Mouse (Mus musculus): Measurements from ENCODE around the gene Megf11. TPM values are rescaled to one million over a fixed set of nuclear protein-coding genes. Genes with fewer than 3 reads are reported as not detected.

The Megf11 gene
- polyA plus RNA-seq, 1 experiment from 2014 or later = 0.97 TPM

DNA sequence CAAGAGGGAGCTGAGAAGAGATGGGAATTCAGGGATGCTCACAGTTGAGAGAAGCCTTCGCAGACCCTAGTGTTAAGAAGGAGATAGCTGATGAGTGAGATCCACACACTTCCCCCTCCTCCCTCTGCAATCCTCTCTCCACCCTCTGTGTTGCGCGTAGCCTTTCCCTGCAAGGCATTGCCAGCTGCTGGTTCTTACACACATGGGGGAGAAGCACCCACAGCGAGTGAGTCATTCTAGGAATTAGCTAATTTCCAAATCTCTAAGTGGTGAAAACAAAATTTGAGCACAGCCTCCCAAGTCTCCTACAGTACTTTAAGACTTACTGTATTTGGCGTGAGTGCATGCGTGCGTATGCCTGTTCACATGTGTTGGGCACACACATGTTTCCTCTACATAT is 142.6 kb downstream of the Megf11 start:
- WGBS = 93% methylated on average over 7 of the region's 7 CpGs
- Histone ChIP-seq H3K27me3 (peaks cover 3% of the 10 kb centered on the region; the same call in 1 of the 2 replicates), H3K36me3 (no peaks in the 10 kb centered on the region), H3K9ac (replicated peaks) (no peak overlapping the region), H3K9me3 (no peaks in the 10 kb centered on the region), H3K4me2 (no peak overlapping the region), H3K4me3 (replicated peaks) (no peak overlapping the region), H3K4me1 (replicated peaks) (peaks cover 19% of the 10 kb centered on the region), H3K27ac (no peak overlapping the region)
- ATAC-seq (ENCODE audit: insufficient number of reproducible peaks, insufficient read depth, low FRiP score, low TSS enrichment, low read depth) = no peak

DNA sequence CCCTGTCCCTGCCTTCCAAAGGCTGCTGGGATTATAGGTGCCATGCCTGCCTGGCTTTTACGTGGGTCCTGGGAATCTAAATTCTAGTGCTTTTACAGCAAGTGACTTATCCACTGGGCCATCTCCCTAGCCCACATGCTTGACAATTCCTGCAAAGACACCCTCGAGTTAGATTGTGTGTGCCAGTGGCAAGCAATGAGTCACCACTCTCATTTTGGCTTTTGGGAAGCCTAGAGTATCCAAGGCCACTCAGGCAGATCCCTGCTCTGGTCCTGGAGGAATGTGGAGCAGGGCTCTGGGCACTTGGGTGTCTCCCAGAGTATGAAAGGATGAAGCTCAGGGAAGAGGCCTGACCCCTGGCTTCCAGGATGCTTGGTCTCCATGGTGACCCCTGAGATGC is 143.2 kb downstream of the Megf11 start:
- no peak for ATAC-seq (ENCODE audit: insufficient number of reproducible peaks, insufficient read depth, low FRiP score, low TSS enrichment, low read depth)
- Histone ChIP-seq H3K4me2 (no peak overlapping the region), H3K9me3 (no peaks in the 10 kb centered on the region), H3K27me3 (peaks cover 3% of the 10 kb centered on the region; the same call in 1 of the 2 replicates), H3K9ac (replicated peaks) (no peak overlapping the region), H3K4me1 (replicated peaks) (peaks cover 18% of the 10 kb centered on the region), H3K36me3 (no peaks in the 10 kb centered on the region), H3K27ac (no peak overlapping the region), H3K4me3 (replicated peaks) (no peak overlapping the region)
- WGBS = 60% methylated on average over 2 of the region's 2 CpGs

DNA sequence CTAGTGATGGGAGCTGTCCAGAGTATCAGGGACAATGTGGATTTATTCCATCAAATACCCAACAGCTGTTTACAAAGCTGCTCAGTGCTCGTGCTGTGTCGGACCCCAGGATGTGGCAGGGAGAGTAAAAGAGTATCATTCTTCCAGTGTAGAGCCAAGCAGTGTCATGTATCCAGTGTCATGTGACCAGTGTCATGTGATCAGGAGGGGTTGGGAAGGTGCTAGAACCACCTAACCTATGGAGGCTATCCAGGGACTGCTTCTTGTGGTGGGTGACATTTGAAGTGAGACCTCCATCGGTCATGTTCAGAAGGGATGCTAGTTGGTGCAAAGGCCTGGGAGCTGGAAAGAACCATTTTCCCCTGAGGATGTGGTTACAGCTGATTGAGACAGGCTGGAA is 146.5 kb downstream of the Megf11 start:
- Histone ChIP-seq H3K4me1 (replicated peaks) (peaks cover 14% of the 10 kb centered on the region), H3K9me3 (no peaks in the 10 kb centered on the region), H3K4me2 (no peak overlapping the region), H3K4me3 (replicated peaks) (no peak overlapping the region), H3K36me3 (no peaks in the 10 kb centered on the region), H3K9ac (replicated peaks) (no peak overlapping the region), H3K27ac (no peak overlapping the region), H3K27me3 (peaks cover 7% of the 10 kb centered on the region; the same call in 1 of the 2 replicates)
- ATAC-seq (ENCODE audit: insufficient number of reproducible peaks, insufficient read depth, low FRiP score, low TSS enrichment, low read depth) = no peak
- 84% methylated on average over 3 of the region's 3 CpGs for WGBS

DNA sequence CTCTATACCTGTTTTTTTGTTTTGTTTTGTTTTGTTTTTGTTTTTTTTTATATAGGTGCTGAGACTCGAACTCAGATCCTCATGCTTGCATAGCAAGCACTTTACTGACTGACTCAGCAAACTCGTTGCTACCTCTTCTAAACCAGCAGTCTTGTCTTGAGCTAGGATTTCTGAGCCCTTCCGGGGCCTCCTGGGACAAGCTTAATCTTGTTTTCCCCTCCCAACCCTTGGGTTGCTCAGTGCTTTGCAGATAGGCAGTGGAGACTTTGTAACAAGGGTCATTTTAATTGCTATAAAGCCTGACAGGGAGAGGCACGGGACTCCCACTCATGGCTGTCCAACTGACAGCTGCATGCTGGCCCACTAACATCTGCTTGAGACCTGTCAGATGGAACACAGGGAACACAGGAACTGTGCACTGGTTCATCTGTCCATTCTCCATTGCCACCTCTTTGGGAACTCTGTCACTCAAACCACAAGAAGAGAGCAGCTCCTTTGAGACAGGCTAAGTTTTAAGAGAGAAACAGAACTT is 147.4 kb downstream of the Megf11 start:
- Histone ChIP-seq H3K36me3 (no peaks in the 10 kb centered on the region), H3K27me3 (peaks cover 7% of the 10 kb centered on the region; the same call in 1 of the 2 replicates)
- no peak for ATAC-seq (ENCODE audit: insufficient number of reproducible peaks, insufficient read depth, low FRiP score, low TSS enrichment, low read depth)

DNA sequence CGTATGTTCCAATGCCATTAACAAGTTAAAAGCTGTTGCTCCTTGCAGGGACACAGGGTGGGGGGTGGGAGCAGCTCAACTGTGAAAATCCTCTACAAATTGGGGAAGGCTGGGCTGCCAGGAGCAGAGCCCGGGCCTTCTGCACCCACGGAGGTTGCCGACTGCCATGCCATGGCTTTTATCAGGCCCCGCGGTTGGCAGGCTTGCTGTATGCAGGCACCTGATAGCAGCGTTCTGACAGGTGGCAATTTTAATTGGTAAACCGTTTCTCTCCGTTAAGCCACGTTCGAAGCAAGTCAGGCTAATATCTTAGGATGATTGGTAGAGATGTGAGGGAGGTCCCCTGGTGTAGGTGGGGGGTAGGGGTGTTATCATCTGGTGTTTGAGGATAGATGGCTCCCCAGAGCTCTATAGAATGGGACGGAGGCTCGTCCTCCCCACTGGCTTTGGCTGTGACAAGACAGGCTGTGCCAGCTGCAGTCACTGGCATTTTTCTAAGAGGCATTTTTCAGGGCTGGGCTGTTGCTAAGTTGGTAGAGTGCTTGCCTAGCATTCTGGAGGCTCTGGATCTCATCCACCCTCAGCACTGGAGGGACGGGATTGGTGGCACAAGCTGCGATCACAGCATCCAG is 148.2 kb downstream of the Megf11 start:
- H3K4me1 ChIP-seq (replicated peaks) = peaks cover 13% of the 10 kb centered on the region
- ATAC-seq (ENCODE audit: insufficient number of reproducible peaks, insufficient read depth, low FRiP score, low TSS enrichment, low read depth) = no peak
- H3K27me3 ChIP-seq = peaks cover 7% of the 10 kb centered on the region; the same call in 1 of the 2 replicates
- H3K4me2 ChIP-seq = no peak overlapping the region
- H3K36me3 ChIP-seq = no peaks in the 10 kb centered on the region
- H3K4me3 ChIP-seq (replicated peaks) = no peak overlapping the region
- WGBS = 32% methylated on average over 15 of the region's 15 CpGs
- H3K27ac ChIP-seq = no peak overlapping the region
- H3K9me3 ChIP-seq = no peaks in the 10 kb centered on the region
- H3K9ac ChIP-seq (replicated peaks) = no peak overlapping the region

More for the DNA sequence above, 147.4 kb downstream of the Megf11 start:
- Histone ChIP-seq H3K4me2 (no peak overlapping the region), H3K9ac (replicated peaks) (no peak overlapping the region), H3K4me1 (replicated peaks) (peaks cover 14% of the 10 kb centered on the region), H3K4me3 (replicated peaks) (no peak overlapping the region), H3K27ac (no peak overlapping the region), H3K9me3 (no peaks in the 10 kb centered on the region)
- WGBS = 58% methylated on average over 4 of the region's 4 CpGs

DNA sequence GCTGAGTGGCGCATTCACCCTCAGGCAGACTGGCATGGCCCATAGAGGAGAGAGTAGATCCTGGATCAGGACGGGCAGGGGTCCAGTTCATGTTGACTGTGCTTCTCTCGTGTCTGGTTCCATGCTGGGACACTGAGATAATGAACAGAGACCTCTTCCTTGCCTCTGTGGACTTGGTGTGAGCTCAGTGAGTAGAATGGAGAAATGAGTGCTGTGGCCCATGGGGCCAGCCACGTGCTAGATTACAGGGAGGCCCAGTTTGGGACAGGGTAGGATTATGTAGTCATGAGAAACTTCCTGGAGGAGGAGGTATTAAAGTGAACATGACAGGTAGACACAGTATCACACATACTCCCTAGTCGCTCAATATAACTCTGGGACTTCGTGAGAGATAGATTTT is 148.9 kb downstream of the Megf11 start:
- no peaks in the 10 kb centered on the region for H3K36me3 ChIP-seq
- H3K4me2 ChIP-seq = no peak overlapping the region
- H3K4me3 ChIP-seq (replicated peaks) = no peak overlapping the region
- 75% methylated on average over 6 of the region's 6 CpGs for whole genome bisulfite sequencing
- H3K27ac ChIP-seq = no peak overlapping the region
- H3K4me1 ChIP-seq (replicated peaks) = peaks cover 8% of the 10 kb centered on the region
- H3K9me3 ChIP-seq = no peaks in the 10 kb centered on the region
- H3K27me3 ChIP-seq = peaks cover 4% of the 10 kb centered on the region; the same call in 1 of the 2 replicates
- no peak for ATAC-seq (ENCODE audit: insufficient number of reproducible peaks, insufficient read depth, low FRiP score, low TSS enrichment, low read depth)
- H3K9ac ChIP-seq (replicated peaks) = no peak overlapping the region

DNA sequence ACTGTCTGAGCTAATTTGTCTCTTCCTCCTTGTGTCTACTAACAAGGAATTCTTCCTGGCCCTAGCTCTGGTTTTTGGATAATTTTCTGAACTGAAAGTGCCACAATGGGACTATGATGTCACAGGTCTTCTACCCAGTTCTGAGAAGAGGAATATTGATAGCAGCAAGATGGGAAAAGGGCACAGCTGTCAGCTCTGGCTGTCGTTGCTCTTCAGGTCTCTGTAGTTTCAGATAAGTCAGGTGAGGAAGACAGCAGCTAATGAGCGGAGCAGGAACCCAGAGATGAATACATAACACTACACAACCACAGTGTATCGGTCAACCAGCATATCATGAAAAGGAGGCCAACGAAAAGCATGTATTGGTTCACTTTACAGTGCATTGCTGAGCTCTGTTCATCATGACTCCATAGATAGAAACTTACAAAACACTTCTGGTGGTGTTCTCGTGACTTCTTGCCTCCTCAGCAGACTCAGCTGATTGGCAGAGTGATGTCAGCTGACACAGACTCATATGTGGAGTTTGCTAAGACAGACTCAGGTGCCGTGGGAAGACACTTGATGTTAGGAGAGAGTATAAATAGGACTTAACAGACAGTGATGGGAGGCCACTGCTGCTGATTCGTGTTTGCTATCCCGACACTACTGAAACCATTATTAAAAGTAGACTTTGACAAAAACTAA is 149.6 kb downstream of the Megf11 start:
- ATAC-seq (ENCODE audit: insufficient number of reproducible peaks, insufficient read depth, low FRiP score, low TSS enrichment, low read depth) = no peak
- H3K36me3 ChIP-seq = no peaks in the 10 kb centered on the region
- H3K4me1 ChIP-seq (replicated peaks) = peaks cover 8% of the 10 kb centered on the region
- peaks cover 4% of the 10 kb centered on the region; the same call in 1 of the 2 replicates for H3K27me3 ChIP-seq
- H3K4me3 ChIP-seq (replicated peaks) = no peak overlapping the region
- no peak overlapping the region for H3K9ac ChIP-seq (replicated peaks)
- no peaks in the 10 kb centered on the region for H3K9me3 ChIP-seq
- WGBS = 89% methylated on average over 8 of the region's 8 CpGs
- no peak overlapping the region for H3K4me2 ChIP-seq
- H3K27ac ChIP-seq = no peak overlapping the region

DNA sequence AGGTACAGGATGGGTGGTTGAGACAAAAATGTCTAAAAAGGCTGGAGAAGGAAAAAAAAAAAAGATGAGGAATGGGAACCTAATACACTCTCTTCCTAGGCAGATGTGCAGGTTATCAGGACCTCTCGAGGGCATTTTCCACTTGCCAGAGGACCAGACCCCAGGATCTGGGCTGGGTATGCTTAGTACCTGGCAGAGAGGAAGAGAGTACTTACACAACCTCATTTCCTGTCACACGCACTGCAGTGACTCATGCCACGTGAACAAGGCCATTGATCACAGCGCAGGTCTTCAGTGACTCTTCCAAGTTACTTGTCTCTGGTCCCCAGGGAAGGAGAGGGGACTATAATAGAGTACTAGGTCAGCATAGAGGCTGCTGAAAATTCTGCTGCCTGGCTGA is 152.4 kb downstream of the Megf11 start:
- Histone ChIP-seq H3K27ac (no peak overlapping the region), H3K4me2 (no peak overlapping the region), H3K36me3 (no peaks in the 10 kb centered on the region), H3K9ac (replicated peaks) (no peak overlapping the region), H3K4me3 (replicated peaks) (no peak overlapping the region), H3K4me1 (replicated peaks) (peaks cover 9% of the 10 kb centered on the region), H3K9me3 (no peaks in the 10 kb centered on the region), H3K27me3 (peaks cover 4% of the 10 kb centered on the region; the same call in 1 of the 2 replicates)
- no peak for ATAC-seq (ENCODE audit: insufficient number of reproducible peaks, insufficient read depth, low FRiP score, low TSS enrichment, low read depth)
- 72% methylated on average over 4 of the region's 4 CpGs for WGBS

DNA sequence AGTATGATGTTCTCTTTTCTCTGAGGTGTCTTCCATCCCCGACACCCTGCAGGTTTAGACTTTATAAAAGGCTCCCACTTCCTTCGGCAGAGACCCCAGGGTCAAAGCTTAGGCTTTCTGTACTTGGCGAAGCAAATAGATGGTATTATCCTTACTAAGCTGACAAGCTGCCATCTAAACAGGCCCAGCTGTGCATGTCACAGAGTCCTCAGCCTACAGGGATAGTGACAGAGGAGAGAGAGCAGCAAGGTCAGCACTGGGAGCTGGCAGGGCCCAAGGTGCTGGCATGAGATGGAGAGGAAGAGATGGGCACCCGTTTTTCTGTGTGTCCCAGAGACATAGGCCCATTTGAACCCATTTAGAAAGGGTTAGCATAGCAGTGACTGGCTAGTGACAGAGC is 156.8 kb downstream of the Megf11 start:
- H3K27ac ChIP-seq = no peak overlapping the region
- no peak for ATAC-seq (ENCODE audit: insufficient number of reproducible peaks, insufficient read depth, low FRiP score, low TSS enrichment, low read depth)
- H3K4me2 ChIP-seq = no peak overlapping the region
- no peak overlapping the region for H3K4me3 ChIP-seq (replicated peaks)
- no peaks in the 10 kb centered on the region for H3K9me3 ChIP-seq
- WGBS = 79% methylated on average over 4 of the region's 4 CpGs
- H3K4me1 ChIP-seq (replicated peaks) = 0 out of 2 replicates have a peak, but pooled peaks cover 10% of the 10 kb centered on the region
- no peaks in the 10 kb centered on the region for H3K36me3 ChIP-seq
- H3K27me3 ChIP-seq = no peaks in the 10 kb centered on the region; the same call in 1 of the 2 replicates
- no peak overlapping the region for H3K9ac ChIP-seq (replicated peaks)

DNA sequence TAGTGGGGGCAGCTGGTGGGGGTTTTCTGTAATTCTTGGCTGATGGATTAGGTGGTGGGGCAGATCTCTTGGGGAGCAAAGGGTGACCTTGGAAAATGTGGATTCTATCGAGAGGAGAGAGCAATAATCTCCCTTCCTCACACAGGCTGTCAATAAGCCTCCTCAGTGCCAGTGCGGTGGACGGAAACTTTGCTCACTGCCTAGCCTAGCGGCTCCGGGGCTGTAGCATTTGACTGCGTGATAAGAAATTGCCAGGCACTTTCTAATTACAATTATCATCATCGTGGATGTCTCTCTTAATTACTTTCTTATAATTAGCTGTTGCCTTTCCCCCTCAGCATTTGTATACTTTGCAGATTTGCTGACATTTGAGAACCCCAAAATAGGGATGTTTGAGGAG is 157.7 kb downstream of the Megf11 start:
- H3K4me3 ChIP-seq (replicated peaks) = no peak overlapping the region
- H3K36me3 ChIP-seq = no peaks in the 10 kb centered on the region
- no peaks in the 10 kb centered on the region for H3K9me3 ChIP-seq
- H3K27ac ChIP-seq = no peak overlapping the region
- WGBS = 36% methylated on average over 7 of the region's 7 CpGs
- 0 out of 2 replicates have a peak, but pooled peaks cover 10% of the 10 kb centered on the region for H3K4me1 ChIP-seq (replicated peaks)
- no peak overlapping the region for H3K4me2 ChIP-seq
- no peak for ATAC-seq (ENCODE audit: insufficient number of reproducible peaks, insufficient read depth, low FRiP score, low TSS enrichment, low read depth)
- H3K27me3 ChIP-seq = no peaks in the 10 kb centered on the region; the same call in 1 of the 2 replicates
- H3K9ac ChIP-seq (replicated peaks) = no peak overlapping the region

DNA sequence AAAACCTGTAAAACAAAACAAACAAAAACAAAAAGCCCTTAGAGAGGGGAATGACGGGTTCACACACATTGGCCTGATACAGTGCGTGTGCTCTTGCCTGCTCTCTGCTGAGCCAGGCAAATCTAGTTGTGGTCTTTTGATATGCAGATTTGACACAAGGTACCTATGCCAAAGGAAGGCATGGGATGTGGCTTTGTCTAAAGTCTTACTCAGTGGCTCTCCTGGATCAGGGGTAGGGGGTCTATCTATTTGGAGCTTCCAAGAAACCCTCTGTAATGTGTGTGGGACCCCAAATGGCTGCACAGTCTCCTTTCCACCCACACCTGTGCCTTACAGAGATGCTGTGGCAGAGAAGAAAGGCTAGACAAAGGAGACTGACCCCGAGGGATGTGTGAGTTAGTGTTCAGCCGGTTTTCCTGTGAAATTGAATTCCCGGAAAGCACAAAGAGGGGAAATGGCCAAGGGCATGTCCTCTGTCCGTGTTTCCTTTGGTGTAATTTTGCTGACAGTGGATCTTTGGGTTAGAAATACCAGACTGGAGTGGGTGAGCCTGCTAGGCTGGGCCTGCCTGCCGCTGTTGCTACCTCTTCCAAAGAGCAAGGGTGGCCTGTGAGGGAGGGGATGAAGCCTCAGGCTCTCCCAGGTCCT is 161.0 kb downstream of the Megf11 start:
- Histone ChIP-seq H3K9me3 (no peaks in the 10 kb centered on the region), H3K9ac (replicated peaks) (no peak overlapping the region), H3K4me3 (replicated peaks) (no peak overlapping the region), H3K27me3 (no peaks in the 10 kb centered on the region; the same call in 1 of the 2 replicates), H3K4me2 (no peak overlapping the region), H3K36me3 (no peaks in the 10 kb centered on the region), H3K27ac (no peak overlapping the region), H3K4me1 (replicated peaks) (0 out of 2 replicates have a peak, but pooled peaks cover 10% of the 10 kb centered on the region)
- ATAC-seq (ENCODE audit: insufficient number of reproducible peaks, insufficient read depth, low FRiP score, low TSS enrichment, low read depth) = no peak
- WGBS = 66% methylated on average over 7 of the region's 7 CpGs

Data from limb, embryonic 12.5 days (tissue).